ENCODE assay signal across 8 mouse cellular contexts in genomic region chr15:6231308-6232103, GRCm38 (mm10).
A peak's percentile ranks its signal among the peaks of the same experiment; 100 is the strongest.
DNase-seq lines count a peak whose midpoint lies in the region; ATAC-seq lines count a peak whose summit lies in the region.

No protein-coding gene starts in this region.

- peak; percentile 55 to 75 for DNase-seq in cerebellum, postnatal 14 days
- DNase-seq in cerebellum, adult 9-10 months: no peak
- peak; percentile 74 for DNase-seq in left cerebral cortex, postnatal 4 days
- DNase-seq in left cerebral cortex, adult 9 months (ENCODE audit: low spot score in 2 of 2): no peak
- peak; percentile 4 for DNase-seq in NIH3T3 (ENCODE audit: low read depth)
- peak; percentile 51 for DNase-seq in heart, postnatal 4 days
- no peak for DNase-seq in c-Kit-positive CD71-positive TER-119-positive erythroid progenitor cells, embryonic 14.5 days (ENCODE audit: low spot score)

- ATAC-seq in granulocyte monocyte progenitor cell, adult 5-6 weeks (replicated peaks; ENCODE audit: poor library complexity, severe bottlenecking): no peak

- intact Hi-C loops in left cerebral cortex, postnatal 4 days (cut with DNase I): loop anchor here (10.0 kb wide), 2 partner anchors 343 to 393 kb away; no protein-coding TSS in a partner anchor

Comparison
In these comparisons a context has a peak if more than half of its experiments do, and no peak if none do; other contexts are left out.
1. DNase-seq: peak in cerebellum, postnatal 14 days (2 of 2), left cerebral cortex, postnatal 4 days (single experiment), NIH3T3 (single experiment) and heart, postnatal 4 days (single experiment); none in cerebellum, adult 9-10 months (single experiment), left cerebral cortex, adult 9 months (0 of 2) and c-Kit-positive CD71-positive TER-119-positive erythroid progenitor cells, embryonic 14.5 days (single experiment).